In the genomic region with DNA sequence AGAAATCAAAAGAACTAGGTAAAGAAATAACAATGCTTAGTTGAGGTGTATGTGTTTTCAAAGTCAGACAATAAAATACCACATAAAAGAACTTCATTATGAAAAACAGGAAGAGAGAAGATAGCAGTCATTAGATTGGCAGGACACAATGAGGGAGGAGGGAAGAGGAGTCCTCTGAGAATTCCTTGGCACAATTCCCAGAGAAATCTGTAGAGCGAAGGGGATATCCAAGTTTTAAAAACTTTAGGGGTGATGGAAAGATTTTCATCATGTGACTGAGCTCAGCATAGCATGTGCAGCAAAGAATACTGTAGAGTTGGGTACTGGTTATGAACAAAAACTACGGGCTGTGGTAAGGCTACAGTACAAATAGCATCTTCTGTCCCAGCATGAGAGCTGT, we compare ENCODE assay signal across 22 mouse cellular contexts.
"Had no signal": no experiment of that assay in that cellular context is flagged by ENCODE, and none has a peak within 500 bp of the region (broad histone marks: within the 10 kb centered on the region; RNA-seq: fewer than 3 reads in every experiment).

No protein-coding gene starts in this region.

- H3K27ac ChIP-seq: left cerebral cortex, adult 2 months; limb, embryonic 12.5 days; liver, embryonic 12.5 days; liver, embryonic 15.5 days; midbrain, embryonic 15.5 days; neural tube, embryonic 12.5 days; neural tube, embryonic 15.5 days; stomach, postnatal 0 days had no signal

- H3K36me3 ChIP-seq: limb, embryonic 12.5 days; liver, embryonic 12.5 days; liver, embryonic 15.5 days; midbrain, embryonic 15.5 days; neural tube, embryonic 12.5 days; neural tube, embryonic 15.5 days had no signal

- H3K9ac ChIP-seq: limb, embryonic 12.5 days; liver, embryonic 12.5 days; liver, embryonic 15.5 days; midbrain, embryonic 15.5 days; neural tube, embryonic 12.5 days; neural tube, embryonic 15.5 days had no signal

- ATAC-seq: liver, embryonic 12.5 days; midbrain, embryonic 15.5 days had no signal

- H3K4me3 ChIP-seq: left cerebral cortex, adult 2 months; limb, embryonic 12.5 days; liver, embryonic 12.5 days; liver, embryonic 15.5 days; midbrain, embryonic 15.5 days; neural tube, embryonic 12.5 days; neural tube, embryonic 15.5 days had no signal

- H3K4me2 ChIP-seq: limb, embryonic 12.5 days; liver, embryonic 12.5 days; liver, embryonic 15.5 days; midbrain, embryonic 11.5 days; midbrain, embryonic 15.5 days; neural tube, embryonic 12.5 days; neural tube, embryonic 15.5 days had no signal

- DNase-seq: kidney, adult 18-20 months; kidney, adult 9 months; kidney, postnatal 36 days; layer of hippocampus, postnatal 36 days; liver; lung, adult 18-20 months; lung, postnatal 4 days; right cerebral cortex, adult 18-20 months; right cerebral cortex, postnatal 14 days; right cerebral cortex, postnatal 4 days; thymus, adult 2 months; thymus, postnatal 14 days; thymus, postnatal 4 days had no signal

- H3K27me3 ChIP-seq: limb, embryonic 12.5 days; liver, embryonic 12.5 days; liver, embryonic 15.5 days; midbrain, embryonic 15.5 days; neural tube, embryonic 12.5 days; neural tube, embryonic 15.5 days had no signal

- H3K4me1 ChIP-seq: limb, embryonic 12.5 days; liver, embryonic 12.5 days; liver, embryonic 15.5 days; midbrain, embryonic 15.5 days; neural tube, embryonic 12.5 days; neural tube, embryonic 15.5 days had no signal

- H3K9me3 ChIP-seq: liver, embryonic 15.5 days; midbrain, embryonic 15.5 days; neural tube, embryonic 12.5 days; neural tube, embryonic 15.5 days had no signal
